Mouse (Mus musculus): Measurements from ENCODE around the gene Kcnc1.

DNA sequence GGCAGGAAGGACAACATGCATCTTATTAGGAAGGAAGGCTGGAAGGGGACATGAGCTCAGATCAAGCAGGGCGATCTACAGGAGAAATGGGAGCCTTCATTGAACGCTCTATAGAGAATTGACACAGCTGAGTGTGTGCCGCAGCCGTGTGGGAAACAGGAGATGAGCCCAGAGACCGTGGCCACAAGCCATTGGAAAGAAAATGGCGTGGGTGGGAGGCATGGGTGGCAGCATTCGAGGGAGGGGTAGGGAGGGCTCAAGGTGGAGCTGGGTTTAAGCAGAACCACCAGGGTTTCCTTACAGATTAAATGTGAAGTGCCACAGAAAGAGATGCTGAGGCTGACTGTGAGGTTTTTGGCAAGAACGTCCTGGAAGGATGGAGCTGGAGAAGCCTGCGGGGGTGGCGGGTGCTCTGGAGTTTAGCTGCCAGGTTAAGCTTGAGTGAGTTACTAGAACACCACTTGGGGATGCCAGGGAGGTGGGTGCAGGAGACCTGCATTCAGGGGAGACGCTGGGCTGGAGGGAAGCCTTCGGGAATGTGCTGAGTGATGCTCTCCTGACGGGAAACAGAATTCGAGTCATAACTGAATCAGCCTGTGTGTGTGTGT, 19.6 kb downstream of the Kcnc1 start:
- TF ChIP-seq EP300 (IDR thresholded peaks at IDR 0.05; ENCODE audit: low read length) (no peak), ZNF384 (IDR thresholded peaks at IDR 0.05; ENCODE audit: low read depth, low read length) (no peak), MYC (IDR thresholded peaks at IDR 0.05; ENCODE audit: low read depth, low read length) (no peak), KAT2A (IDR thresholded peaks at IDR 0.05; ENCODE audit: insufficient replicate concordance, low read length) (no peak), ELF1 (IDR thresholded peaks at IDR 0.05; ENCODE audit: low read depth, low read length) (no peak), BHLHE40 (IDR thresholded peaks at IDR 0.05; ENCODE audit: low read depth, low read length) (no peak), CTCF (conservative IDR thresholded peaks at IDR 0.05 in 1 of 2, IDR thresholded peaks at IDR 0.05 in 1 of 2; ENCODE audit: low read depth in 2 of 2, low read length in 2 of 2) (no peak), MAFK (IDR thresholded peaks at IDR 0.05; ENCODE audit: insufficient replicate concordance, low read length) (no peak)

Measured in CH12.LX (cell line).